Mouse (Mus musculus) cerebellum, postnatal 14 days (tissue): ENCODE data around the gene Aspg.

Experiments used
- DNase-seq, 2 experiments: peaks; one replicate each; pipeline ENCODE4 v3.0.0; 2021; ENCODE audit warnings: mixed read lengths in 2 of 2

Aspg gene

GRCm38 (mm10) chr12:112151980-112152362 is 45.5 kb downstream of the Aspg start:
- no peak for DNase-seq

GRCm38 (mm10) chr12:112153597-112153996 is 47.1 kb downstream of the Aspg start:
- DNase-seq: no peak

GRCm38 (mm10) chr12:112154476-112154875 is 48.0 kb downstream of the Aspg start:
- DNase-seq: no peak

- no peak for DNase-seq
Measured at GRCm38 (mm10) chr12:112155218-112156051, 49.0 kb downstream of the Aspg start.

- DNase-seq: no peak
Measured at GRCm38 (mm10) chr12:112156804-112157203, 50.3 kb downstream of the Aspg start.

GRCm38 (mm10) chr12:112158246-112158645 is 51.8 kb downstream of the Aspg start:
- no peak for DNase-seq

GRCm38 (mm10) chr12:112158784-112159183 is 52.3 kb downstream of the Aspg start:
- no peak for DNase-seq

GRCm38 (mm10) chr12:112163981-112164839 is 57.7 kb downstream of the Aspg start:
- DNase-seq: no peak

- DNase-seq: no peak
Measured at GRCm38 (mm10) chr12:112164840-112165219, 58.4 kb downstream of the Aspg start.

GRCm38 (mm10) chr12:112169240-112169639 is 62.8 kb downstream of the Aspg start:
- DNase-seq: no peak

- DNase-seq: no peak
Measured at GRCm38 (mm10) chr12:112170671-112171574, 64.4 kb downstream of the Aspg start.

- DNase-seq: no peak
Measured at GRCm38 (mm10) chr12:112171657-112172056, 65.2 kb downstream of the Aspg start.

GRCm38 (mm10) chr12:112172214-112172613 is 65.7 kb downstream of the Aspg start:
- DNase-seq: no peak
